Mouse (Mus musculus): ENCODE results near the gene Capza1.
"Not testable (repeated sequence)": the region's sequence is repeated elsewhere in the genome, so short reads cannot be mapped to it uniquely, and the experiment has no call there.

Capza1 gene

GRCm38 (mm10) chr3:104863786-104864650 is at the start of gene Capza1, which contains the start of gene St7l:
Gene Capza1, minus strand, starts transcription at chr3:104864505.
Gene St7l, plus strand, starts transcription at chr3:104864005.
- peak; percentile 91 for ATAC-seq (ENCODE audit: insufficient number of reproducible peaks, low FRiP score, low TSS enrichment)

GRCm38 (mm10) chr3:104909195-104909594 is 44.9 kb upstream of the Capza1 start:
- ATAC-seq (ENCODE audit: insufficient number of reproducible peaks, low FRiP score, low TSS enrichment) = no peak

- no peak for ATAC-seq (ENCODE audit: insufficient number of reproducible peaks, low FRiP score, low TSS enrichment)
Measured at GRCm38 (mm10) chr3:104906007-104906406, 41.7 kb upstream of the Capza1 start.

- no peak for ATAC-seq (ENCODE audit: insufficient number of reproducible peaks, low FRiP score, low TSS enrichment)
Measured at GRCm38 (mm10) chr3:104905389-104905788, 41.1 kb upstream of the Capza1 start.

GRCm38 (mm10) chr3:104901154-104901553 is 36.8 kb upstream of the Capza1 start:
- no peak for ATAC-seq (ENCODE audit: insufficient number of reproducible peaks, low FRiP score, low TSS enrichment)

GRCm38 (mm10) chr3:104896141-104896540 is 31.8 kb upstream of the Capza1 start:
- no peak for ATAC-seq (ENCODE audit: insufficient number of reproducible peaks, low FRiP score, low TSS enrichment)

GRCm38 (mm10) chr3:104888585-104888984 is 24.3 kb upstream of the Capza1 start:
- no peak for ATAC-seq (ENCODE audit: insufficient number of reproducible peaks, low FRiP score, low TSS enrichment)

GRCm38 (mm10) chr3:104869611-104870010 is 5.3 kb upstream of the Capza1 start:
- ATAC-seq (ENCODE audit: insufficient number of reproducible peaks, low FRiP score, low TSS enrichment) = no peak

GRCm38 (mm10) chr3:104866674-104867073 is 2.4 kb upstream of the Capza1 start:
- ATAC-seq (ENCODE audit: insufficient number of reproducible peaks, low FRiP score, low TSS enrichment) = not testable (repeated sequence)

GRCm38 (mm10) chr3:104865341-104865788 is 1.1 kb upstream of the Capza1 start:
- ATAC-seq (ENCODE audit: insufficient number of reproducible peaks, low FRiP score, low TSS enrichment) = peak; percentile 13; the same call in 1 of the 2 replicates

GRCm38 (mm10) chr3:104864651-104865340 is 491 bp upstream of the Capza1 start:
- peak; percentile 95 for ATAC-seq (ENCODE audit: insufficient number of reproducible peaks, low FRiP score, low TSS enrichment)

GRCm38 (mm10) chr3:104858560-104858959 is 5.7 kb downstream of the Capza1 start:
- ATAC-seq (ENCODE audit: insufficient number of reproducible peaks, low FRiP score, low TSS enrichment) = no peak

- no peak for ATAC-seq (ENCODE audit: insufficient number of reproducible peaks, low FRiP score, low TSS enrichment)
Measured at GRCm38 (mm10) chr3:104856106-104856505, 8.2 kb downstream of the Capza1 start.

GRCm38 (mm10) chr3:104854866-104855265 is 9.4 kb downstream of the Capza1 start:
- no peak for ATAC-seq (ENCODE audit: insufficient number of reproducible peaks, low FRiP score, low TSS enrichment)

- no peak for ATAC-seq (ENCODE audit: insufficient number of reproducible peaks, low FRiP score, low TSS enrichment)
Measured at GRCm38 (mm10) chr3:104854465-104854864, 9.8 kb downstream of the Capza1 start.

- no peak for ATAC-seq (ENCODE audit: insufficient number of reproducible peaks, low FRiP score, low TSS enrichment)
Measured at GRCm38 (mm10) chr3:104846601-104847000, 17.7 kb downstream of the Capza1 start.

- ATAC-seq (ENCODE audit: insufficient number of reproducible peaks, low FRiP score, low TSS enrichment) = no peak
Measured at GRCm38 (mm10) chr3:104841049-104841448, 23.3 kb downstream of the Capza1 start.

- ATAC-seq (ENCODE audit: insufficient number of reproducible peaks, low FRiP score, low TSS enrichment) = no peak
Measured at GRCm38 (mm10) chr3:104835797-104836196, 28.5 kb downstream of the Capza1 start.

- no peak for ATAC-seq (ENCODE audit: insufficient number of reproducible peaks, low FRiP score, low TSS enrichment)
Measured at GRCm38 (mm10) chr3:104822413-104822812, 41.9 kb downstream of the Capza1 start.

GRCm38 (mm10) chr3:104820426-104820825 is 43.9 kb downstream of the Capza1 start:
- no peak for ATAC-seq (ENCODE audit: insufficient number of reproducible peaks, low FRiP score, low TSS enrichment)

GRCm38 (mm10) chr3:104818749-104819134 is 45.6 kb downstream of the Capza1 start:
- ATAC-seq (ENCODE audit: insufficient number of reproducible peaks, low FRiP score, low TSS enrichment) = no peak

All from cerebellum, adult (tissue).